Mouse (Mus musculus) cerebellum, adult 2 months (tissue): ENCODE measurements around the gene Txnip.

ENCODE experiments used
- CTCF ChIP-seq: fragments of 200-500 bp; IDR thresholded peaks from 2 replicates; pipeline ENCODE4 v1.5.1; 2011; ENCODE audit warnings: low read depth, mild to moderate bottlenecking, control low read depth, low read length, moderate library complexity, borderline replicate concordance; ENCODE audit not compliant: insufficient read depth
- POLR2A ChIP-seq: fragments of 200-500 bp; IDR thresholded peaks from 2 replicates; pipeline ENCODE4 v1.6.1; 2011; ENCODE audit warnings: low read length, control low read depth, borderline replicate concordance; ENCODE audit not compliant: insufficient read depth

DNA sequence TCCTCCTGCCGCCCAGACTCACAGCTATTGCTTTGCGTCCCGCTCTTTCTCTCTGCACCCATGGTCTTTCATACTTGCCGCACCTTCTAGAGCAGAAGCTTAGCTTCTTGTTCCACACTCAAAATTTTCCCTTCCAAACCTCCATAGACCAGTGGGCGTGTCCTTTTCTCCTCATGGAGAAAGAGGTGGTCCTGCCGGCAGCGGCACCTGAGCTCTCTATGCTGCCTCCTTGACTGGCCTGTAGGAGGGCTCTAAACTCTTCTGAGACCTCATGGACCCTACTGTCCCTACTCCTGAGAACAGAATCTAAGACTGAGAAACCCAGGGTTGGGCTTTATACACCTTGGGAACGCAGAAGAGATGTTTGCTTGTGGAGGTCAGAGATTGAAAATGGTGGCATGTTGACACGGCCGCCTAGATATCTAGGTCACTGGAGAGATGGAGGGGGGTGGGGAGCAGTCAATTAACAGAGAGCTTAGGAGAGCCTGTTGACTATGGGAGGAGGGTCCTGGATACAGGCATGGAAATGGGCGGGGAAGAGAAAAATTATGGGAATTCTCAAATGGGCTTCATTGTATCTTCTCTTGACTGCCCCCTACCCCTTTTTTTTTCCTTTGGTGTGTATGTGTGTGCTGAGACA is 12.3 kb downstream of the Txnip start:
- TF ChIP-seq POLR2A (no peak), CTCF (no peak)
